Mouse (Mus musculus) left cerebral cortex, adult 18-20 months (tissue): ENCODE measurements around the gene Tmcc3. TPM values are rescaled to one million over a fixed set of nuclear protein-coding genes. Genes with fewer than 3 reads are reported as not detected.
"Not testable (repeated sequence)": the region's sequence is repeated elsewhere in the genome, so short reads cannot be mapped to it uniquely, and the experiment has no call there.

Experiments used
- DNase-seq, 2 experiments: peaks; one replicate each; pipeline ENCODE4 v3.0.0; 2021 to 2022; ENCODE audit warnings: low spot score in 2 of 2, mixed read lengths in 1 of 2
- total RNA-seq, 2 experiments: library from RNA; stranded (reverse); gene quantifications; 2 replicates each; pipeline ENCODE4 v1.2.3; 2021

Tmcc3 gene
- total RNA-seq, 2 experiments from 2014 or later = 21.3 to 31.9 TPM

GRCm38 (mm10) chr10:94505248-94505772 is 193.6 kb downstream of the Tmcc3 start:
- DNase-seq = no peak

DNA sequence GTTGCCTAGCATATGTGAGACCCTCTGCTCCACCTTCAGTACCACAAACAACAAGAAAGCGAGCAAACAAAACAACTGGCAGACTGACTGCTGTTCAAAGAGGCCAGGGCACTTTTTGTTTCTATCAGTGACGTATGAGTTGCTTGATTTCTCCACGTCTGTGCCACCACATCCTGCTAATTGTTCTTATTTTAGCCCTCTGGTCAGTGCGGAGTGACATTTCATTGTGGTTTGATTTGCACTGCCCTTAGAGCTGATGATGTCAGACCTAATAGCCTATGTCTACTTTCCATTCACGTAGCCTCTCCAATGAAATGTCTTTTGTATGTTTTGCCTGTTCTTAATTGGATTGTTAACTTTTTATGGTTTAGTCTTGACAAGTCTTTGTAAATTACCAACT is 197.1 kb downstream of the Tmcc3 start:
- DNase-seq = no peak

GRCm38 (mm10) chr10:94512771-94513170 is 201.0 kb downstream of the Tmcc3 start:
- DNase-seq = no peak

GRCm38 (mm10) chr10:94514091-94514505 is 202.3 kb downstream of the Tmcc3 start:
- no peak for DNase-seq

- peak; percentile 50 to 71 for DNase-seq
Observed at GRCm38 (mm10) chr10:94514506-94515178, 202.9 kb downstream of the Tmcc3 start.

GRCm38 (mm10) chr10:94515179-94515545 is 203.4 kb downstream of the Tmcc3 start:
- peak; percentile 44 to 55 for DNase-seq

DNA sequence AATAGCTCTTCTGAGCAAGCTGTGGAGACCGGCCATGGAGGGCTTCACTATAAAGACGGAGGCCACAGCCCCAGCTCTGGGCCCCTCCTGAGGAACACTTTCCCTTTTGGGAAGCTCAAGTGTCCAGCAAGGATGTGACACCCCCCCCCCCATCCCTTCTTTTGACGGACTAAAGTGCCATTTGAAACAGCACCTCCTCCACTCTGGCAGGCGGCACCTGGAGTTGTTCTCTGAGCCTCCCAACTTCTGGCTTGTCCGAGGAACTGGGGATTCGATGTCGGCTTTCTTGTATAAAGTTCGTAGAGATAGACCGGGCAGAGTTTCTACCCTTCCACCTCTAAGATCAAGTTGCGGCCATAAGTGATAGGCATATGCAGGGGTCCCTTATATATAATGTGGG is 203.8 kb downstream of the Tmcc3 start:
- DNase-seq = no peak

GRCm38 (mm10) chr10:94519887-94520286 is 208.1 kb downstream of the Tmcc3 start:
- no peak for DNase-seq

- DNase-seq = peak; percentile 26 to 47
Observed at GRCm38 (mm10) chr10:94520306-94521106, 208.8 kb downstream of the Tmcc3 start.

DNA sequence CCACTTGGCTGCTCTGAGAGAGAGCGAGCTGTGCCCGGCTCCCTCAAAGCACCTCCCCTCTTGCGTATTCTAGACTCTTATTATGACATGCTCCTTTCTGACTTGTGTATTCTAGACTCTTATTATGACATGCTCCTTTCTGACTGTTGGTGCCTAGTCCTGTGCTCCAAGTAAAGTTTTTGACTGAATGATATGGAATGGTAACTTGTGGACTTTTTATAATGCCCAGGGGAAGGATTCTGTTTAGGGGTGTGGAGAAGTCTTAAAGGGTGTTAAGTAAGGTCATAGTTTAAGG is 209.3 kb downstream of the Tmcc3 start:
- DNase-seq = no peak

GRCm38 (mm10) chr10:94521776-94522175 is 210.0 kb downstream of the Tmcc3 start:
- no peak for DNase-seq

GRCm38 (mm10) chr10:94523297-94523696 is 211.5 kb downstream of the Tmcc3 start:
- DNase-seq = peak in 1 of 2 experiments; percentile 33

- DNase-seq = peak; percentile 69 to 75
Observed at GRCm38 (mm10) chr10:94523711-94524156, 212.0 kb downstream of the Tmcc3 start.

DNA sequence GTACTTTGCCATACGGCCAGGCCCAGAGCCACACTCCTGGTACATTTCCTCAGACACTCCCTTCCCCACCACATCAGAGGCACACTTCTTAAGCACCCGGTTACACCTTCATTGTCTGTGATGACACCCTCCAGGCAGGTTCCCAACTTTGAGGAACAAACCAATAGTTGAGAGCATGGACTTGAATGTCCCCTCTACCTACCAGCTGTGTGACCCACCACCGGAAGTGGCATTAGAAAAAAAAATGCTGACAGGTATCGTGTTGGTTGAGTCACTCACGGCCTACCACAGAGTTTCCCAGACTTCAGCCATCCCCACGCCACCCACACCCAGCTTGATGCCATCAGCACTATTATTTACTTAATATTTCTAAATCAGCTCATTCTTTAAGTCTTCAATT is 213.2 kb downstream of the Tmcc3 start:
- no peak for DNase-seq

- no peak for DNase-seq
Observed at GRCm38 (mm10) chr10:94525784-94526183, 214.0 kb downstream of the Tmcc3 start.

DNA sequence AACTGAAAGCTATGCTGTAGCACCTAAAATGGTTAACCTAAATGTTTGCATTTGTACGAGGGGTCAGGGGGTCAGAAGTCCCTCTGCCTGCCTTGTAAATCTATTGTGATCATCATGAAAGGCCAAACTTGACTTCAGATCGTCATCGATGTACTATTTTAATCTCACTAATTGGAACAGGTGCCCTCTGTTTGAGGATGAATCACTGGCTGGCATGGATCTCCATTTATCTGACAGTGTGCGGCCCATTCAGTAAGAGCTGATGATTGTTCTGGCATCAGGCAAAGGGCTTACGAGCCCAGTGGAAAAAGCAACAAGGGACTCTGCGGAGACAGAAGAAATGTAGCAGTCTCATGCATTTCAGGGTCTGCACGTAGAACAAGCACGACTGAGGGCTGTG is 215.1 kb downstream of the Tmcc3 start:
- no peak for DNase-seq

DNA sequence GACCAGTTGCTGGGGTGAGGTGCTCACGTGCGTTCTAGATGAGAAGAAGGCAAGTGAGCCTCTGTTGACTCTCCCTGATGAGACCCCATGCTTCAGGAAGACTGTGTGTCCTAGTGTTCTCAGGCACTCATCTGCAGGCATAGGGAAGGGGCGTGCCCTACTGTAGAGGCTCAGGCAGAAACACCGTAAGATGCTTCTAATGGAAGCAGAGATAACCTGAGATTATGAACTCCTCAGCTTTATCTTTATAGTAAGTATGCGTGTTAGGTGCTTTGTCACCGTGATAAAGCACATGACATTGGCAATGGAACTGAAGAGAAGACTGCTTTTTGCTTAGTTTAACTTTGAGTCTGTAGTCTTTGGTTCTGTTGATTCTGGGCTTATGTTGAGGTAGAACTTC is 215.5 kb downstream of the Tmcc3 start:
- no peak for DNase-seq

DNA sequence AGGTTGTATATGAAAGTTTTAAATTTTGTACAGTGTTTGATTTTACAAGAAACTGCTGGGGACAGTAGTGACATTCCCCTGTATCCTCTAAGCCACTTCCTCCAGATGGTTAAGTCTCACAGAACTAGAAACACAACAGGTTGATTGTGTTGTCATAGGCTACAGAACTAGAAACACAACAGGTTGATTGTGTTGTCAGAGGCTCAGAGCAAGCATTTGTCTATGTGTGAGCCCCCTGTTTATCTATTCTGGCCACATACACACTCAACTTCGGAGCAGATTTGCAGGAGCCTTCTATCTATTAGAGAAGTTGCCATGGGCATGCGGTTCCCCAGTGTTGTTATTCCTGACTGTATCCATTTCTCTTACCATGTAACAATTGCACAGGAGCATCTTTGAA is 218.3 kb downstream of the Tmcc3 start:
- DNase-seq = no peak

DNA sequence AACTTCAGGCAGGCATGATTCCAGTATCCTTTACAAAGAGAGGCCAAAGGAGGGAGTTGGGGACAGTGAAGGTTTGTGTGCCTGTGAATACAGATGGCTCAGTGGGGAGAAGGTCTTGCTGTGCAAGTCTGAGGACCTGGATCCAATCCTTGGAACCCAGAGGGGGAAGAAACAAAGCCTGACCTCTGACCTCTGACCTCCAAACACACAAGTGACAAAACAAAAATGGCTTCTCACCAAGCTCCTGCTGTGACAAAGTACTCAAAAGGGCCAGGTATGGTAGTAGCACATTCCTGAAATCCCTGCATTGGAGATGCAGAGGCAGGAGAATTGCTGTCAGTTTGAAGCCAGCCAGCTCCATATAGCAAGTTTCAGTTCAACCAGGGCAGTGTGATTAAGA is 219.7 kb downstream of the Tmcc3 start:
- DNase-seq = no peak

- DNase-seq = no peak
Observed at GRCm38 (mm10) chr10:94533081-94533724, 221.5 kb downstream of the Tmcc3 start.

DNA sequence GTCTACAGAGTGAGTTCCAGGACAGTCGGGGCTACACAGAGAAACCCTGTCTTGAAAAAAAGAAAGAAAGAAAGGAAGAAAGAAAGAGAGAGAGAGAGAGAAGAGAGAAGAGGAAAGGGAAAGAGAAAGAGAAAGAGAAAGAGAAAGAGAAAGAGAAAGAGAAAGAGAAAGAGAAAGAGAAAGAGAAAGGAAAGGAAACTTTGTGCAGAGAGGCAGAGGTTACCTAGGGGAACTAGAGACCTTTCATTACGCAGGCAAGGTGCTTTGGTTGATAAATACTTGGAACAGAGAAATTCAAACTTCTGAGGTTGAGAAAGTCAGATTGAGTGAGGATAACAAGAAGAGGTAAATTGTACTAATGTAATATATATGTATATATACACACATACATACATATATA is 226.9 kb downstream of the Tmcc3 start:
- DNase-seq = not testable (repeated sequence)

DNA sequence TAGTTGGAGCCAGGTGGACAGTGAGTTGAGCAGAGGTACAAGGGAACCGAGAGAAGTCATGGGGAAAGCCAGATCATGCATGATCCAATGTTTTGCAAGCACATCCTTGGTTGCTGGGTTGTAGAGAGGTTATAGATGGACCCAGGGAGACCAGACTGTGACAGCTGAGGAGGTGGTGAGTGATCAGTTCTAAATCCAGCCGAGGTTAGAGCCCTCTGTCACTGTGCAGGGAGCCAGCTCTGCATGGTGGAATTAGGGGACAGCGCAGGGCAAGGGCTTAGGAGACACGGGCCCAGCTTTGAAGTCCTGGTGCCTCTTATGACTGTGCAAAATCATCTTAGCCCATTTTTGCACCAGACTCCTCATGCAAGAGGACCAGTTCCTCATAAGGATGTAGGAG is 228.5 kb downstream of the Tmcc3 start:
- no peak for DNase-seq
